Mouse (Mus musculus) heart, embryonic 11.5 days (tissue): ENCODE measurements around the gene Olfr976. TPM values are rescaled to one million over a fixed set of nuclear protein-coding genes. Genes with fewer than 3 reads are reported as not detected.
"Not testable (repeated sequence)": the region's sequence is repeated elsewhere in the genome, so short reads cannot be mapped to it uniquely, and the experiment has no call there.

Source experiments
- ATAC-seq: fragments of 200-750 bp; cut with Nextera tagmentation; replicated peaks from 2 replicates; pipeline ENCODE4 v1.8.0; 2017; ENCODE audit warnings: moderate library complexity; ENCODE audit not compliant: insufficient number of reproducible peaks, low FRiP score, low TSS enrichment
- H3K27ac ChIP-seq: fragments of 300-500 bp; sonication (generic); 2 replicates; pipeline ENCODE4 v1.5.1; 2014; ENCODE audit warnings: mild to moderate bottlenecking, low read depth, low read length
- H3K27me3 ChIP-seq: fragments of 300-500 bp; sonication (generic); 2 replicates; pipeline ENCODE4 v1.6.1; 2014; ENCODE audit warnings: mild to moderate bottlenecking, low read length, mixed read lengths; ENCODE audit not compliant: control insufficient read depth, insufficient read depth
- H3K36me3 ChIP-seq: fragments of 300-500 bp; sonication (generic); 2 replicates; pipeline ENCODE4 v1.6.1; 2014; ENCODE audit warnings: mild to moderate bottlenecking, low read length, moderate library complexity, mixed read lengths; ENCODE audit not compliant: control insufficient read depth, insufficient read depth
- H3K4me1 ChIP-seq: fragments of 300-500 bp; sonication (generic); 2 replicates; pipeline ENCODE4 v1.6.1; 2014; ENCODE audit warnings: low read length; ENCODE audit not compliant: control insufficient read depth, insufficient read depth
- H3K4me2 ChIP-seq: fragments of 300-500 bp; sonication (generic); 2 replicates; pipeline ENCODE4 v1.6.1; 2014; ENCODE audit warnings: mild to moderate bottlenecking, moderate library complexity
- H3K4me3 ChIP-seq: fragments of 300-500 bp; sonication (generic); 2 replicates; pipeline ENCODE4 v1.5.1; 2014; ENCODE audit warnings: low read depth, low read length
- H3K9ac ChIP-seq: fragments of 300-500 bp; sonication (generic); 2 replicates; pipeline ENCODE4 v1.6.1; 2014; ENCODE audit warnings: mild to moderate bottlenecking, low read depth, low read length, moderate library complexity
- H3K9me3 ChIP-seq: fragments of 300-500 bp; sonication (generic); replicated peaks from 2 replicates; pipeline ENCODE4 v1.6.1; 2016; ENCODE audit warnings: low read length; ENCODE audit not compliant: control insufficient read depth
- WGBS: fragments of 180-500 bp; shearing (Covaris S2); extraction: QIAGEN DNeasy Blood & Tissue Kit; methylation state at CpG from one replicate; pipeline ENCODE4 v1.1.7; 2014; ENCODE audit not compliant: insufficient replicate concordance; 5-methylcytosine and 5-hydroxymethylcytosine counted together
- polyA plus RNA-seq: library from polyadenylated mRNA; unstranded; fragments of >200 nt; fragmentation: Nextera tagmentation; extraction: Ambion mirVana; gene quantifications from 2 replicates; pipeline ENCODE4 v1.2.1, GENCODE M21; 2014

Gene Olfr976
- not detected in 2 replicates for polyA plus RNA-seq

DNA sequence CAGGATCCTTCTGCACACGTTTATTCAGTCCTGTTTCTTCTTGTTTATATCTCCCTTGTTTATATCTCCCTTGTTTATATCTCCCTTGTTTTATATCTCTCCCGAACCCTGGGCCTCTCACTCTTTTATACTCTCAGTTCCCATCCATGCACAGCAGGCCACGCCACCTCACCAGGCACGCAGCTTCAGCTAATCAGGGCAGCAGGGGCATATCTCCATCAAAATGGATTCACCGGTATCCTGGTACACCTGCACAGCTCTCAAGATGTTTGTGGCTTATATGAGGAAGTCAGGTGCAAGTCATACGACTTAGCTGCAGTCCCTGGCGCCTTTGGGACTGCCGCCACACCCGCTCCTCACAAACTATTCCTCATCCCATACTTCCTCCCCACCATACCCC is at the start of gene Olfr976:
Olfr976 (minus strand) TSS at position 101 of the 400 bp plus-strand sequence.
- not testable (repeated sequence) for H3K27me3 ChIP-seq, H3K9me3 ChIP-seq, ATAC-seq, H3K27ac ChIP-seq, H3K36me3 ChIP-seq, H3K4me1 ChIP-seq, H3K4me2 ChIP-seq, H3K4me3 ChIP-seq, H3K9ac ChIP-seq
- WGBS, result 70% methylated on average over 6 of the region's 9 CpGs

DNA sequence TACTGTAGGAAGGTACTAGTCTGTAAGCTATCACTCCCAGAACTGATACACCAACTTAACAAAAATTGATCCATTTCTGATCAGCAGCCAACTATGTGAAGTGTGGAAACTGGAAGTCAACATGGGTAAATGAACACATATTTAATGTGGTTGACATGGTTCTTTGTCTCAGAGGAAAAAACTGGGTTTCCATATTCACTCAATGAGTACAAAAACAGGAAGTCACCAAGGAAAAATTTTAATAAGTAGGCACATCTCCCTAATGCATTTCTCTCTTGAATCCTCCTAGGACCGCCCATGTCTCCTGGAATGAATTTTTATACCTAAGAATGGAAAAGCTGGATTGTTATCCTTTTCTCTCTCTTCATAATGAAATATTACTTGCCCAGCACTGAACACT is 48.5 kb upstream of the Olfr976 start, which contains the start of gene Olfr980:
Olfr980 (minus strand) TSS at position 101 of the 400 bp plus-strand sequence.
- no peaks in the 10 kb centered on the region for H3K36me3 ChIP-seq
- WGBS, result 65% methylated on average over 1 of the region's 1 CpGs
- H3K4me2 ChIP-seq, result no peak within 1 kb of the TSS
- H3K9me3 ChIP-seq, result no peaks in the 10 kb centered on the region
- no peak for ATAC-seq
- H3K4me3 ChIP-seq, result no peak within 1 kb of the TSS
- H3K27ac ChIP-seq, result no peak within 1 kb of the TSS
- no peaks in the 10 kb centered on the region for H3K4me1 ChIP-seq
- H3K9ac ChIP-seq, result no peak within 1 kb of the TSS
- no peaks in the 10 kb centered on the region for H3K27me3 ChIP-seq

DNA sequence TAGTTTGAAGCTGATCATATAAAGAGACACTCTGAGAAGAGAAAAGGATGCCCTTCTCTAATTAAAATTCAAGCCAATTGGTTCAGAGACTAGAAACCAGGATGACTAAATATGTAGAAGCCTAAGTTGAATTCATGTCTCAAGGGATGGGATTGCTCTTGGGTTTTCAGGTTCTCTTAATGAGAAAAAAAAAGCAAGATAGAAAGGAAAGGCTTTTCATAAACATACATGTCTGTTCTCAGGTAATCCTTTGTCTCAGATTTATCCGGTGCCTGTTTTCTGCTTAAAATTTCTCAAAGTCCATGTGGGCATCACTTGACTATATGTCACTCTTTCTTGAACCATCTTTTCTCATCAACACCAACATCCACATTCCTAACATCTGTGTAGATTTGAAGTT is 42.4 kb upstream of the Olfr976 start, which contains the start of gene Olfr979:
Olfr979 (minus strand) TSS at position 101 of the 400 bp plus-strand sequence.
- no peak within 1 kb of the TSS for H3K27ac ChIP-seq

DNA sequence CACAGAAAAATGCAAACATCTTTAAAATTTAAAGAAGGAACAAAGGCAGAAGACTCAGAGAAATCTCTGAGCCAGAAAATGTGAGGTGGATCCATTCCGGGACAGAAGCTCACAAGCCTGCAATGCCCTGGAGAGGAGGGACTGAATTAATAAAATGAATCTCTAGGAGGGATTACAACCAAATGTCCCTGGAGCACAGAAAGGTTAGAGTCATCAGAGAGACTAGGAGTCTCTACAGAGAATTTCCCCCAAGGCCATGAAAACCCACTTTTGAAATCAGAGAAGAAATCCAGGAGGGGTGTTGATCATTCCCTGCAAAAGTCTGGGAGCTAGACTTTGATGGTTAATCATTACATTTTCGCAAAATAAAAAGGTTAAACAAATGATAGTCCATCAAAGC is 30.9 kb upstream of the Olfr976 start, which contains the start of gene Olfr978:
Olfr978 (plus strand) TSS at position 301 of the 400 bp plus-strand sequence.
- H3K4me3 ChIP-seq, result no peak within 1 kb of the TSS
- WGBS, result 69% methylated on average over 2 of the region's 2 CpGs
- H3K27ac ChIP-seq, result no peak within 1 kb of the TSS
- no peaks in the 10 kb centered on the region for H3K36me3 ChIP-seq
- H3K4me2 ChIP-seq, result no peak within 1 kb of the TSS
- no peak within 1 kb of the TSS for H3K9ac ChIP-seq
- no peaks in the 10 kb centered on the region for H3K9me3 ChIP-seq
- H3K27me3 ChIP-seq, result no peaks in the 10 kb centered on the region
- ATAC-seq, result no peak
- no peaks in the 10 kb centered on the region for H3K4me1 ChIP-seq

More for the DNA sequence above, 42.4 kb upstream of the Olfr976 start, which contains the start of gene Olfr979:
- Histone ChIP-seq H3K9me3 (no peaks in the 10 kb centered on the region), H3K27me3 (no peaks in the 10 kb centered on the region), H3K4me3 (no peak within 1 kb of the TSS), H3K36me3 (no peaks in the 10 kb centered on the region), H3K9ac (no peak within 1 kb of the TSS), H3K4me2 (no peak within 1 kb of the TSS), H3K4me1 (no peaks in the 10 kb centered on the region)
- WGBS, result 83% methylated on average over 1 of the region's 1 CpGs
- ATAC-seq, result no peak

DNA sequence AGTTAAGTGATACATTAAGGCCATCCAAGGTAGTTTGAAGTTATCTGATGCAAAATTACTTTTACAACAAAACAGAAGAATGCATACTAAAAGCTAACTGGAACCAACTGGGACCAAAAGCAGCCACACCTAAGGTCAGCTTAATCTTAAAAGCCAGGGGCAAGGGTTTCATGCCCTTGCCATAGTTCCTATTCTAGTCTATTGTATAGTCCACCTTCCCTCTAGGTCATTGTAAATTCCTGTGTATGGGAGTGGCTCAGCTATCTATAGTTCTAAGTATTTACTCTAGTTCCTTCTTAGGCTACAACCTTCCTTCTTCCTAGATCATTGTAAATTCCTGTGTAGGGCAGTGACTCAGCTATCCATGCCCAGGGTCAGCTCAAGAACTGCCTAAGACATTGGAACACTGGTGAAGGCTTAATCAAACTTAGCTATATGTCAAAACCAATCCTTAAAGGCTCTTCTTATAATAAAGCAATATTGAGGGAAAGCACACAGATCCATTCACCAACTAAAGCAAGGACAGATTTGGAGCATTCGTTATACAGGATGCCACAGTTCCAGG is 15.7 kb upstream of the Olfr976 start:
- WGBS, result 69% methylated on average over 1 of the region's 1 CpGs
- H3K27me3 ChIP-seq, H3K4me2 ChIP-seq, H3K9me3 ChIP-seq, ATAC-seq, H3K9ac ChIP-seq, H3K36me3 ChIP-seq, H3K27ac ChIP-seq, H3K4me1 ChIP-seq, H3K4me3 ChIP-seq: not testable (repeated sequence)

DNA sequence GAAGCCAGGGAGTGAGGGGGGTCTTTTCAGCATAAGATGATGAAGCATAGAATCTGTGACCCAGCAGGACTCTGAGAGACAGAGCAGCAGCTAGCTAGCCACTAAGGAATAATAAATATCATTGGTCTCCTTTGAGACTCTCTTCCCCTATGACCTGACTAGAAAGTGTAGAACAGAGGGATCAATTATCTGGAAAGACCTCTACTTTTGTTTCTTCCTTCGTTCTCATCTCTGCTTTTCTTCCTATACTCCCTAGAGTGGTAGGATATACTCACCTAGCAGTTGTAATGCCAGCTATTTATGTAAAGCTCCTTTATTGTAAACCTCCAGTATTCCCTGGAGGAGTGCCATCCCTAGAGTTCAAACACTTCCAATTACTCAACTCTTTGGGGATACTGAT is 9.0 kb downstream of the Olfr976 start, which contains the start of gene Olfr975:
Olfr975 (minus strand) TSS at position 101 of the 400 bp plus-strand sequence.
- Histone ChIP-seq H3K4me1 (no peaks in the 10 kb centered on the region), H3K4me3 (no peak within 1 kb of the TSS), H3K27ac (no peak within 1 kb of the TSS), H3K27me3 (no peaks in the 10 kb centered on the region), H3K9ac (no peak within 1 kb of the TSS), H3K36me3 (no peaks in the 10 kb centered on the region), H3K9me3 (no peaks in the 10 kb centered on the region), H3K4me2 (no peak within 1 kb of the TSS)
- ATAC-seq, result no peak
- WGBS, result 48% methylated on average over 1 of the region's 1 CpGs

DNA sequence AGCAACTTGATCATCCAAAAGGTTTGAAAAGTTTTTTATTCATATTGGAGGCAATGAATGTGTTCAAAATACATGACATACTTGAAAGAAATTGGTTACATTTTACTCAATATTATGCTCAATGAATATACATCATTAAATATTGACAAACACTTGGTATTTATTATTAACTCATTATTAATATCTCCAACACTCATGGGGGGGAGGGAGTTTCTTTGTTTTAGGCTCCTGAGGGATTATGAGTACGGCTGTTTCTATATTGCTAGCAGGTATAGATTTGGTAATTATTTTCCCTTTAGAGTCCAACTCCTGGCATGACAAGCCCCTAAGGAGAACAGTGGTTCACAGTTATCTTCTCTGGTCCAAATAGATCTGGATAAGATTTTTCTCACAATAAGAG is 23.7 kb downstream of the Olfr976 start, which contains the start of gene Olfr974:
Olfr974 (plus strand) TSS at position 301 of the 400 bp plus-strand sequence.
- H3K27me3 ChIP-seq, result no peaks in the 10 kb centered on the region
- H3K9me3 ChIP-seq, result no peaks in the 10 kb centered on the region
- 86% methylated on average over 1 of the region's 1 CpGs for WGBS

DNA sequence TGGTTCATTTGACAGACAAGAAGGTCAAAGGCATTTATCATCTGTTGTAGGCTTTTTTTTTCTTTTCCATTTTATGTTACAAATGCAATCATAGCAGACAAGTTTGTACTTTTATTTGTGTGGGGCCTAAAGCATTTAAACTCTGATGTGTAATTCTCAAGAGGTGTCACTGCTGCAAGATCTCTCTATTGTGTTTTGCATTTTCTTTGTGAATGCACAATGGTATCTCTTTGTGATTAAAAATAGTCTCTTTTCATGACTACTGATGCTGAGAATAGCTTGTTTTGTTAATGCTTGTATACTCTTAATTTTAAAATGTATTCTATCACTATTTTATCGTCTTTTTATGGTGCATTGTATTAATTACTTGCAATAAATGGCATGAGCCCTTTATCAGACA is 32.1 kb downstream of the Olfr976 start:
- not testable (repeated sequence) for H3K4me1 ChIP-seq

More for the DNA sequence above, 23.7 kb downstream of the Olfr976 start, which contains the start of gene Olfr974:
- Histone ChIP-seq H3K4me1 (no peaks in the 10 kb centered on the region), H3K36me3 (no peaks in the 10 kb centered on the region), H3K4me3 (no peak within 1 kb of the TSS), H3K4me2 (no peak within 1 kb of the TSS), H3K9ac (no peak within 1 kb of the TSS), H3K27ac (no peak within 1 kb of the TSS)
- no peak for ATAC-seq

More for the DNA sequence above, 32.1 kb downstream of the Olfr976 start:
- not testable (repeated sequence) for H3K9me3 ChIP-seq, H3K27ac ChIP-seq, H3K4me3 ChIP-seq, ATAC-seq, H3K27me3 ChIP-seq, H3K9ac ChIP-seq, H3K36me3 ChIP-seq, H3K4me2 ChIP-seq
- 48% methylated on average over 1 of the region's 1 CpGs for WGBS
